Mouse (Mus musculus): ENCODE measurements at regions not wholly inside any gene's neighbourhood (a gene's known extent, or its start where the extent isn't known, plus 50 kb on each side); places are given as distances from the start of the nearest gene placed in this dataset.
"Not testable (repeated sequence)": the region's sequence is repeated elsewhere in the genome, so short reads cannot be mapped to it uniquely, and the experiment has no call there.

- H3K27me3 ChIP-seq: no peaks in the 10 kb centered on the region
- H3K4me1 ChIP-seq: no peaks in the 10 kb centered on the region
- H3K4me3 ChIP-seq (replicated peaks): no peak overlapping the region
- H3K9ac ChIP-seq: no peak overlapping the region
- H3K36me3 ChIP-seq: no peaks in the 10 kb centered on the region
- H3K9me3 ChIP-seq (replicated peaks): no peaks in the 10 kb centered on the region
- H3K27ac ChIP-seq: no peak overlapping the region
- 42% methylated on average over 10 of the region's 10 CpGs for WGBS
- no peak for ATAC-seq (replicated peaks; ENCODE audit: low FRiP score)
- H3K4me2 ChIP-seq: no peak overlapping the region
These were observed 820.8 kb upstream of the Sox9 start for GRCm38 (mm10) chr11:111961047-111961837.

GRCm38 (mm10) chr11:111961846-111962245, 820.2 kb upstream of the Sox9 start:
- Histone ChIP-seq H3K27me3 (no peaks in the 10 kb centered on the region), H3K27ac (no peak overlapping the region), H3K4me3 (replicated peaks) (no peak overlapping the region), H3K9me3 (replicated peaks) (no peaks in the 10 kb centered on the region), H3K36me3 (no peaks in the 10 kb centered on the region), H3K9ac (no peak overlapping the region), H3K4me2 (no peak overlapping the region), H3K4me1 (no peaks in the 10 kb centered on the region)
- no peak; the same call in 1 of the 2 replicates for ATAC-seq (replicated peaks; ENCODE audit: low FRiP score)
- 25% methylated on average over 2 of the region's 2 CpGs for WGBS

- Histone ChIP-seq H3K4me1 (no peaks in the 10 kb centered on the region), H3K27me3 (no peaks in the 10 kb centered on the region), H3K27ac (no peak overlapping the region), H3K9ac (no peak overlapping the region), H3K4me2 (no peak overlapping the region), H3K36me3 (no peaks in the 10 kb centered on the region), H3K9me3 (replicated peaks) (no peaks in the 10 kb centered on the region), H3K4me3 (replicated peaks) (no peak overlapping the region)
- no peak for ATAC-seq (replicated peaks; ENCODE audit: low FRiP score)
- 55% methylated on average over 6 of the region's 6 CpGs for WGBS
These were observed 818.0 kb upstream of the Sox9 start for GRCm38 (mm10) chr11:111964066-111964465.

- no peak for ATAC-seq (replicated peaks; ENCODE audit: low FRiP score)
- no peaks in the 10 kb centered on the region for H3K4me1 ChIP-seq
- no peak overlapping the region for H3K9ac ChIP-seq
- H3K27ac ChIP-seq: no peak overlapping the region
- no peaks in the 10 kb centered on the region for H3K36me3 ChIP-seq
- no peak overlapping the region for H3K4me2 ChIP-seq
- no peaks in the 10 kb centered on the region for H3K27me3 ChIP-seq
- no peaks in the 10 kb centered on the region for H3K9me3 ChIP-seq (replicated peaks)
- WGBS: 89% methylated on average over 3 of the region's 3 CpGs
- no peak overlapping the region for H3K4me3 ChIP-seq (replicated peaks)
These were observed 815.6 kb upstream of the Sox9 start for GRCm38 (mm10) chr11:111966401-111966800.

- Histone ChIP-seq H3K36me3 (no peaks in the 10 kb centered on the region), H3K9ac (no peak overlapping the region), H3K4me2 (no peak overlapping the region), H3K27ac (no peak overlapping the region), H3K4me3 (replicated peaks) (no peak overlapping the region), H3K4me1 (no peaks in the 10 kb centered on the region), H3K9me3 (replicated peaks) (no peaks in the 10 kb centered on the region), H3K27me3 (no peaks in the 10 kb centered on the region)
- WGBS: 69% methylated on average over 4 of the region's 4 CpGs
- no peak for ATAC-seq (replicated peaks; ENCODE audit: low FRiP score)
These were observed 811.0 kb upstream of the Sox9 start for GRCm38 (mm10) chr11:111971001-111971400.

- Histone ChIP-seq H3K4me2 (no peak overlapping the region), H3K27me3 (no peaks in the 10 kb centered on the region), H3K27ac (no peak overlapping the region), H3K9ac (no peak overlapping the region), H3K9me3 (replicated peaks) (no peaks in the 10 kb centered on the region), H3K4me1 (no peaks in the 10 kb centered on the region), H3K36me3 (no peaks in the 10 kb centered on the region), H3K4me3 (replicated peaks) (no peak overlapping the region)
- no peak for ATAC-seq (replicated peaks; ENCODE audit: low FRiP score)
- WGBS: 88% methylated on average over 4 of the region's 4 CpGs
These were observed 803.4 kb upstream of the Sox9 start for GRCm38 (mm10) chr11:111978667-111979066.

GRCm38 (mm10) chr11:111996395-111996794, 785.6 kb upstream of the Sox9 start:
- Histone ChIP-seq H3K4me2 (no peak overlapping the region), H3K36me3 (no peaks in the 10 kb centered on the region), H3K4me3 (replicated peaks) (no peak overlapping the region), H3K9ac (no peak overlapping the region), H3K4me1 (no peaks in the 10 kb centered on the region), H3K9me3 (replicated peaks) (no peaks in the 10 kb centered on the region), H3K27me3 (no peaks in the 10 kb centered on the region), H3K27ac (no peak overlapping the region)
- no peak for ATAC-seq (replicated peaks; ENCODE audit: low FRiP score)
- 47% methylated on average over 4 of the region's 4 CpGs for WGBS

GRCm38 (mm10) chr11:112010848-112011247, 771.2 kb upstream of the Sox9 start:
- not testable (repeated sequence) for H3K36me3 ChIP-seq; H3K27ac ChIP-seq; H3K9me3 ChIP-seq (replicated peaks); H3K4me3 ChIP-seq (replicated peaks); H3K27me3 ChIP-seq; H3K4me2 ChIP-seq; H3K4me1 ChIP-seq; H3K9ac ChIP-seq
- WGBS: 38% methylated on average over 1 of the region's 2 CpGs
- ATAC-seq (replicated peaks; ENCODE audit: low FRiP score): peak; percentile 89

- no peak overlapping the region for H3K27ac ChIP-seq
- H3K4me2 ChIP-seq: no peak overlapping the region
- no peaks in the 10 kb centered on the region for H3K4me1 ChIP-seq
- WGBS: 92% methylated on average over 3 of the region's 3 CpGs
- H3K36me3 ChIP-seq: no peaks in the 10 kb centered on the region
- H3K9me3 ChIP-seq (replicated peaks): no peaks in the 10 kb centered on the region
- no peak overlapping the region for H3K9ac ChIP-seq
- H3K4me3 ChIP-seq (replicated peaks): no peak overlapping the region
- ATAC-seq (replicated peaks; ENCODE audit: low FRiP score): no peak
- no peaks in the 10 kb centered on the region for H3K27me3 ChIP-seq
These were observed 764.1 kb upstream of the Sox9 start for GRCm38 (mm10) chr11:112017906-112018305.

GRCm38 (mm10) chr11:112028031-112028430, 754.0 kb upstream of the Sox9 start:
- Histone ChIP-seq H3K36me3 (no peaks in the 10 kb centered on the region), H3K4me1 (no peaks in the 10 kb centered on the region), H3K9ac (no peak overlapping the region), H3K4me2 (no peak overlapping the region), H3K27me3 (no peaks in the 10 kb centered on the region), H3K27ac (no peak overlapping the region), H3K4me3 (replicated peaks) (no peak overlapping the region), H3K9me3 (replicated peaks) (no peaks in the 10 kb centered on the region)
- ATAC-seq (replicated peaks; ENCODE audit: low FRiP score): no peak
- 34% methylated on average over 5 of the region's 5 CpGs for WGBS

GRCm38 (mm10) chr11:112038741-112039140, 743.3 kb upstream of the Sox9 start:
- ATAC-seq (replicated peaks; ENCODE audit: low FRiP score): no peak

GRCm38 (mm10) chr11:112044455-112044854, 737.6 kb upstream of the Sox9 start:
- Histone ChIP-seq H3K9ac (no peak overlapping the region), H3K9me3 (replicated peaks) (no peaks in the 10 kb centered on the region), H3K4me3 (replicated peaks) (no peak overlapping the region), H3K27ac (no peak overlapping the region), H3K4me2 (no peak overlapping the region), H3K36me3 (no peaks in the 10 kb centered on the region), H3K4me1 (no peaks in the 10 kb centered on the region), H3K27me3 (no peaks in the 10 kb centered on the region)
- no peak for ATAC-seq (replicated peaks; ENCODE audit: low FRiP score)
- 45% methylated on average over 5 of the region's 5 CpGs for WGBS

More at GRCm38 (mm10) chr11:112038741-112039140, 743.3 kb upstream of the Sox9 start:
- Histone ChIP-seq H3K4me3 (replicated peaks) (no peak overlapping the region), H3K36me3 (no peaks in the 10 kb centered on the region), H3K4me2 (no peak overlapping the region), H3K27me3 (no peaks in the 10 kb centered on the region), H3K9me3 (replicated peaks) (no peaks in the 10 kb centered on the region), H3K9ac (no peak overlapping the region), H3K4me1 (no peaks in the 10 kb centered on the region), H3K27ac (no peak overlapping the region)
- WGBS: 94% methylated on average over 11 of the region's 11 CpGs

GRCm38 (mm10) chr11:112045353-112045752, 736.7 kb upstream of the Sox9 start:
- no peak for ATAC-seq (replicated peaks; ENCODE audit: low FRiP score)
- Histone ChIP-seq H3K36me3 (no peaks in the 10 kb centered on the region), H3K27me3 (no peaks in the 10 kb centered on the region), H3K4me3 (replicated peaks) (no peak overlapping the region), H3K9me3 (replicated peaks) (no peaks in the 10 kb centered on the region), H3K9ac (no peak overlapping the region), H3K4me2 (no peak overlapping the region), H3K4me1 (no peaks in the 10 kb centered on the region), H3K27ac (no peak overlapping the region)
- WGBS: 59% methylated on average over 2 of the region's 2 CpGs
